Mouse (Mus musculus) C2C12 (cell line): ENCODE results near the gene Wdr91.
A peak's percentile ranks its signal among the peaks of the same experiment; 100 is the strongest.

ENCODE experiments used
- CEBPB ChIP-seq: IDR thresholded peaks from one replicate; pipeline ENCODE4 v1.6.1; 2011; ENCODE audit warnings: low read depth, mild to moderate bottlenecking, control low read depth, moderate library complexity
- CTCF ChIP-seq: IDR thresholded peaks from one replicate; pipeline ENCODE4 v1.5.1; 2011; ENCODE audit not compliant: control insufficient read depth, insufficient read depth, insufficient read length
- MAX ChIP-seq: IDR thresholded peaks from one replicate; pipeline ENCODE4 v1.6.1; 2011; ENCODE audit warnings: mild to moderate bottlenecking, control low read depth
- MYOG ChIP-seq: IDR thresholded peaks from one replicate; pipeline ENCODE4 v1.6.1; 2011; ENCODE audit not compliant: control insufficient read depth, insufficient read length; ENCODE audit errors: extremely low read depth
- USF1 ChIP-seq: IDR thresholded peaks from one replicate; pipeline ENCODE4 v1.6.1; 2011; ENCODE audit warnings: low read depth, mild to moderate bottlenecking, control low read depth, moderate library complexity

GRCm38 (mm10) chr6:34862791-34863403, 47.8 kb downstream of the Wdr91 start, which contains the start of gene Tmem140:
- TF ChIP-seq CTCF, result no peak
- no peak for TF ChIP-seq MAX
- TF ChIP-seq MYOG, result no peak
- TF ChIP-seq CEBPB, result no peak
- TF ChIP-seq USF1, result peak; percentile 14
